Mouse (Mus musculus) G1E-ER4 (cell line): ENCODE measurements around the gene Tmem186. TPM values are rescaled to one million over a fixed set of nuclear protein-coding genes. Genes with fewer than 3 reads are reported as not detected.

Experiments used
- GATA1 ChIP-seq: IDR thresholded peaks from one replicate; pipeline ENCODE4 v1.8.0; 2012; ENCODE audit warnings: low read length, inconsistent platforms
- polyA plus RNA-seq: library from polyadenylated mRNA; stranded (reverse); fragments of >175 nt; gene quantifications from 2 replicates; pipeline ENCODE4 v1.2.3, GENCODE M21; 2012

The Tmem186 gene
- polyA plus RNA-seq, 1 experiment: 11.0 TPM

- no peak for TF ChIP-seq GATA1
These were observed 34.2 kb upstream of the Tmem186 start, which contains the start of gene Carhsp1 for GRCm38 (mm10) chr16:8671551-8672349. Gene Carhsp1 (minus strand): TSS chr16:8672155.

GRCm38 (mm10) chr16:8670041-8671035, 32.8 kb upstream of the Tmem186 start:
- TF ChIP-seq GATA1: no peak

- no peak for TF ChIP-seq GATA1
These were observed 31.9 kb upstream of the Tmem186 start for GRCm38 (mm10) chr16:8669432-8669831.

GRCm38 (mm10) chr16:8668386-8668785, 30.9 kb upstream of the Tmem186 start:
- TF ChIP-seq GATA1: no peak

GRCm38 (mm10) chr16:8667814-8668213, 30.3 kb upstream of the Tmem186 start:
- no peak for TF ChIP-seq GATA1

- TF ChIP-seq GATA1: no peak
These were observed 29.7 kb upstream of the Tmem186 start for GRCm38 (mm10) chr16:8667261-8667660.

GRCm38 (mm10) chr16:8666452-8666851, 28.9 kb upstream of the Tmem186 start:
- no peak for TF ChIP-seq GATA1

- TF ChIP-seq GATA1: no peak
These were observed 27.9 kb upstream of the Tmem186 start for GRCm38 (mm10) chr16:8665367-8665766.

- TF ChIP-seq GATA1: no peak
These were observed 26.4 kb upstream of the Tmem186 start for GRCm38 (mm10) chr16:8663606-8664539.

- TF ChIP-seq GATA1: no peak
These were observed 25.5 kb upstream of the Tmem186 start for GRCm38 (mm10) chr16:8663022-8663421.

GRCm38 (mm10) chr16:8658764-8659163, 21.3 kb upstream of the Tmem186 start:
- TF ChIP-seq GATA1: no peak

GRCm38 (mm10) chr16:8658349-8658748, 20.8 kb upstream of the Tmem186 start:
- TF ChIP-seq GATA1: no peak

GRCm38 (mm10) chr16:8656256-8656655, 18.7 kb upstream of the Tmem186 start:
- no peak for TF ChIP-seq GATA1

GRCm38 (mm10) chr16:8655599-8655998, 18.1 kb upstream of the Tmem186 start:
- no peak for TF ChIP-seq GATA1

- no peak for TF ChIP-seq GATA1
These were observed 17.6 kb upstream of the Tmem186 start for GRCm38 (mm10) chr16:8655108-8655507.
